Mouse (Mus musculus) MEL (cell line): ENCODE results near the gene Ptpre. TPM values are rescaled to one million over a fixed set of nuclear protein-coding genes. Genes with fewer than 3 reads are reported as not detected.

Experiments used
- DNase-seq: peaks from one replicate; pipeline ENCODE4 v3.0.0; 2011; ENCODE audit warnings: low read depth, low spot score
- H3K27ac ChIP-seq: 2 replicates; pipeline ENCODE4 v1.5.1; 2012; ENCODE audit warnings: low read depth, mild to moderate bottlenecking, control low read depth, low read length, moderate library complexity; ENCODE audit not compliant: control insufficient read depth
- H3K27me3 ChIP-seq, 2 experiments: fragments of 150-350 bp in 1 of 2; sonication (generic) in 1 of 2; 2 replicates each; pipeline ENCODE4 v1.6.1; 2012; ENCODE audit warnings: low read length in 2 of 2, mild to moderate bottlenecking in 2 of 2, improper control_type of control experiment in 1 of 2, moderate library complexity in 1 of 2; ENCODE audit not compliant: insufficient read depth in 2 of 2, control insufficient read depth in 1 of 2
- H3K36me3 ChIP-seq, 2 experiments: 2 replicates each; pipeline ENCODE4 v1.6.1; 2012 to 2014; ENCODE audit warnings: low read length in 2 of 2, improper control_type of control experiment in 1 of 2, inconsistent platforms in 1 of 2, mild to moderate bottlenecking in 1 of 2; ENCODE audit not compliant: insufficient read depth in 2 of 2, control insufficient read depth in 1 of 2
- H3K4me1 ChIP-seq, 2 experiments: fragments of 150-350 bp in 1 of 2; sonication (generic) in 1 of 2; 2 replicates each; pipeline ENCODE4 v1.6.1; 2012; ENCODE audit warnings: low read length in 2 of 2, improper control_type of control experiment in 1 of 2, mild to moderate bottlenecking in 1 of 2; ENCODE audit not compliant: insufficient read depth in 2 of 2, control insufficient read depth in 1 of 2
- H3K4me3 ChIP-seq, 2 experiments: fragments of 150-350 bp in 1 of 2; sonication (generic) in 1 of 2; 2 replicates each; pipeline ENCODE4 v1.5.1; 2012; ENCODE audit warnings: low read depth in 2 of 2, low read length in 2 of 2, mild to moderate bottlenecking in 2 of 2, moderate library complexity in 2 of 2, control low read depth in 1 of 2, improper control_type of control experiment in 1 of 2; ENCODE audit not compliant: control insufficient read depth in 1 of 2, insufficient read depth in 1 of 2
- H3K79me2 ChIP-seq: 2 replicates; pipeline ENCODE4 v1.6.1; 2012; ENCODE audit warnings: mild to moderate bottlenecking, low read length, moderate library complexity; ENCODE audit not compliant: control insufficient read depth, poor library complexity, insufficient read depth
- H3K9ac ChIP-seq: 2 replicates; pipeline ENCODE4 v1.6.1; 2012; ENCODE audit warnings: low read depth, mild to moderate bottlenecking, control low read depth, low read length, moderate library complexity; ENCODE audit not compliant: control insufficient read depth, poor library complexity, severe bottlenecking
- H3K9me3 ChIP-seq: fragments of 150-350 bp; sonication (generic); replicated peaks from 2 replicates; pipeline ENCODE4 v1.6.1; 2012; ENCODE audit warnings: mild to moderate bottlenecking, low read length, improper control_type of control experiment, moderate library complexity; ENCODE audit not compliant: insufficient read depth
- CTCF ChIP-seq, 3 experiments: IDR thresholded peaks in 2 of 3; conservative IDR thresholded peaks in 1 of 3; 2 replicates each; pipeline ENCODE4 v1.5.1; 2011 to 2012; ENCODE audit warnings: low read length in 3 of 3, low read depth in 2 of 3, mild to moderate bottlenecking in 2 of 3, improper control_type of control experiment in 1 of 3, inconsistent platforms in 1 of 3, mixed read lengths in 1 of 3, moderate library complexity in 1 of 3; ENCODE audit not compliant: control insufficient read depth in 1 of 3, insufficient read depth in 1 of 3, poor library complexity in 1 of 3, severe bottlenecking in 1 of 3
- ELF1 ChIP-seq: IDR thresholded peaks from 2 replicates; pipeline ENCODE4 v1.6.1; 2014; ENCODE audit warnings: low read depth, mild to moderate bottlenecking, inconsistent platforms, low read length, improper control_type of control experiment, moderate library complexity
- GABPA ChIP-seq: IDR thresholded peaks from 2 replicates; pipeline ENCODE4 v1.6.1; 2012; ENCODE audit warnings: low read depth, mild to moderate bottlenecking, inconsistent platforms, low read length, improper control_type of control experiment, moderate library complexity
- HCFC1 ChIP-seq: IDR thresholded peaks from 2 replicates; pipeline ENCODE4 v1.6.1; 2012; ENCODE audit warnings: low read depth, mild to moderate bottlenecking, inconsistent platforms, low read length, improper control_type of control experiment, moderate library complexity
- JUND ChIP-seq: IDR thresholded peaks from 2 replicates; pipeline ENCODE4 v1.6.1; 2011; ENCODE audit warnings: low read depth, mild to moderate bottlenecking, improper control_type of control experiment, low read length
- KAT2A ChIP-seq: conservative IDR thresholded peaks from 2 replicates; pipeline ENCODE4 v1.6.1; 2012; ENCODE audit warnings: low read depth, low read length, improper control_type of control experiment, inconsistent platforms
- MAX ChIP-seq: IDR thresholded peaks from 2 replicates; pipeline ENCODE4 v1.6.1; 2011; ENCODE audit warnings: low read length, improper control_type of control experiment
- MXI1 ChIP-seq: IDR thresholded peaks from 2 replicates; pipeline ENCODE4 v1.6.1; 2011; ENCODE audit warnings: mild to moderate bottlenecking, low read depth, low read length, improper control_type of control experiment
- POLR2AphosphoS2 ChIP-seq: IDR thresholded peaks from 2 replicates; pipeline ENCODE4 v1.6.1; 2011; ENCODE audit warnings: low read length, improper control_type of control experiment
- SMC3 ChIP-seq: IDR thresholded peaks from 2 replicates; pipeline ENCODE4 v1.6.1; 2011; ENCODE audit warnings: low read depth, low read length, improper control_type of control experiment
- UBTF ChIP-seq: IDR thresholded peaks from 2 replicates; pipeline ENCODE4 v1.6.1; 2012; ENCODE audit warnings: low read depth, mild to moderate bottlenecking, inconsistent platforms, low read length, improper control_type of control experiment, moderate library complexity, borderline replicate concordance; ENCODE audit not compliant: insufficient read depth
- USF2 ChIP-seq, 2 experiments: IDR thresholded peaks; 2 replicates each; pipeline ENCODE4 v1.6.1; 2011 to 2012; ENCODE audit warnings: improper control_type of control experiment in 2 of 2, low read length in 2 of 2, borderline replicate concordance in 1 of 2, inconsistent platforms in 1 of 2, low read depth in 1 of 2, mild to moderate bottlenecking in 1 of 2; ENCODE audit not compliant: insufficient read depth in 1 of 2
- ZC3H11A ChIP-seq: IDR thresholded peaks from 2 replicates; pipeline ENCODE4 v1.6.1; 2012; ENCODE audit warnings: low read depth, mild to moderate bottlenecking, inconsistent platforms, low read length, improper control_type of control experiment
- ZMIZ1 ChIP-seq: IDR thresholded peaks from 2 replicates; pipeline ENCODE4 v1.6.1; 2012; ENCODE audit warnings: low read depth, mild to moderate bottlenecking, inconsistent platforms, low read length, improper control_type of control experiment, moderate library complexity
- polyA plus RNA-seq, 2 experiments: library from polyadenylated mRNA; stranded (reverse) in 1 of 2; unstranded in 1 of 2; fragments of >175 nt in 1 of 2; fragments of >200 nt in 1 of 2; gene quantifications; 2 replicates each; pipeline versions ENCODE4 v1.2.1 to v1.2.4; 2012; ENCODE audit warnings: low replicate concordance in 2 of 2, low read depth in 1 of 2; ENCODE audit not compliant: insufficient read length in 2 of 2, insufficient read depth in 1 of 2, missing spikeins in 1 of 2
- total RNA-seq: library from RNA; depleted of rRNA; stranded (reverse); fragments of 300-350 nt; gene quantifications from 2 replicates; pipeline ENCODE4 v1.2.3, GENCODE M21; 2012

Ptpre gene
- total and polyA plus RNA-seq, 3 experiments = 4.9 to 12.9 TPM; not detected in 1

DNA sequence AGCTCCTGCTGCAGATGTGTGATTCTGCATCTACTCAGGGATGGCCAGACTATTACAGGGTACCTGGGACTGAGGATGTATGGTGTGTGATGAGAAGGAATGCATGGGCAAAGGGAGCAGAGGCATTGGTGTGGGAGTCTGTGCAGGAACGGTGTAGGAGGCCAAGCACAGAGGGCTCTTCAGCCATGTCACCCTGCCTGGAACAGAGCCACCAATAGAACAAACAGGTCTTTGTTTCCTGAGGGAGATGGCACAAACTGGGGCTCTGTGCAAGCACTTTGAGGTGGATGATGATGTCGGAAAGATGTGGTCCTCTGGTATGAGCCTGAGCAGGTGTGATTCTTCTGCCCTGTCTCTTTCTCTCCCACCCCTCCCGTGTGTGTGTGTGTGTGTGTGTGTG lies 5.8 kb downstream of the Ptpre start:
- TF ChIP-seq GABPA = no peak
- TF ChIP-seq MAX = no peak
- TF ChIP-seq KAT2A = no peak
- TF ChIP-seq MXI1 = no peak
- no peak for TF ChIP-seq ZMIZ1
- TF ChIP-seq CTCF (IDR thresholded peaks at IDR 0.05 in 2 of 3, conservative IDR thresholded peaks at IDR 0.05 in 1 of 3; ENCODE audit: control insufficient read depth in 1 of 3, insufficient read depth in 1 of 3, low read depth in 2 of 3, low read length in 3 of 3, poor library complexity in 1 of 3, severe bottlenecking in 1 of 3) = no peak
- no peak for TF ChIP-seq HCFC1
- TF ChIP-seq POLR2AphosphoS2 = no peak
- Histone ChIP-seq H3K27ac (no peak overlapping the region), H3K4me1 (peaks cover 0 to 18% of the 10 kb centered on the region in 2 experiments; a peak in 2 of 4 replicates), H3K4me3 (no peak overlapping the region), H3K79me2 (peaks cover 33% of the 10 kb centered on the region), H3K27me3 (no peaks in the 10 kb centered on the region), H3K9me3 (no peaks in the 10 kb centered on the region), H3K36me3 (peaks cover 0 to 2% of the 10 kb centered on the region in 2 experiments; a peak in 2 of 4 replicates), H3K9ac (no peak overlapping the region)
- DNase-seq = no peak

DNA sequence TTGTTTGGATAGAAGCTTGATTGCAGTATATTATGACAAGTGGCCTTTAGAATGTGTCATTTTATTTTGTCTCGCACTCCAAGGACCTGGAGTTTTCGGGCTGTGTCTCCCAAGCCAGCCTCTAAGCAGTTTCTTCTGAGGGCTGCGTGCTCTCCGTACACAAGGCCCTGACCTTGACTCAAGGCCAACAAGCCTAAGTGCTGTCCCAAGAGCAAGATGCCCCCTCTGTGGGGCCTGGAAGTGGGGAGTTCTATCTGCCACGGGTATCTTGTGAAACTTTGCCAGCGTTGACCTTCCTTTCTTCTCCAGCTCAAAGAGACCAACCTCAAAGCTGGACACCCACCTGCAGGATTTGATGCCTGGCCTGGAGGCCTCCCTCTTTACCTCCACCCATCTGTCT lies 7.0 kb downstream of the Ptpre start:
- TF ChIP-seq ZC3H11A (no peak), USF2 (IDR thresholded peaks at IDR 0.05; ENCODE audit: borderline replicate concordance in 1 of 2, insufficient read depth in 1 of 2, low read depth in 1 of 2, low read length in 2 of 2) (no peak), HCFC1 (no peak), ELF1 (no peak), GABPA (no peak), JUND (no peak), SMC3 (no peak)
- Histone ChIP-seq H3K27me3 (no peaks in the 10 kb centered on the region), H3K4me3 (no peak overlapping the region), H3K79me2 (peaks cover 21% of the 10 kb centered on the region), H3K9ac (no peak overlapping the region), H3K4me1 (peaks cover 0 to 9% of the 10 kb centered on the region in 2 experiments; a peak in 2 of 4 replicates), H3K27ac (no peak overlapping the region), H3K9me3 (no peaks in the 10 kb centered on the region), H3K36me3 (peaks cover 0 to under 1% of the 10 kb centered on the region in 2 experiments; a peak in 2 of 4 replicates)
- no peak for DNase-seq

GRCm38 (mm10) chr7:135545957-135546356 lies 8.7 kb downstream of the Ptpre start:
- Histone ChIP-seq H3K36me3 (no peaks in the 10 kb centered on the region; a peak in 1 of 4 replicates), H3K79me2 (peaks cover 7% of the 10 kb centered on the region; the same call in 1 of the 2 replicates), H3K4me3 (no peak overlapping the region), H3K27me3 (no peaks in the 10 kb centered on the region), H3K9ac (no peak overlapping the region), H3K4me1 (no peaks in the 10 kb centered on the region), H3K27ac (no peak overlapping the region), H3K9me3 (no peaks in the 10 kb centered on the region)
- TF ChIP-seq UBTF (no peak), CTCF (IDR thresholded peaks at IDR 0.05 in 2 of 3, conservative IDR thresholded peaks at IDR 0.05 in 1 of 3; ENCODE audit: control insufficient read depth in 1 of 3, insufficient read depth in 1 of 3, low read depth in 2 of 3, low read length in 3 of 3, poor library complexity in 1 of 3, severe bottlenecking in 1 of 3) (no peak)
- DNase-seq = no peak
